Mouse (Mus musculus): ENCODE measurements around the gene Gm20388. TPM values are rescaled to one million over a fixed set of nuclear protein-coding genes. Genes with fewer than 3 reads are reported as not detected.

The Gm20388 gene
- polyA plus RNA-seq, 1 experiment from 2014 or later: 47.1 TPM

DNA sequence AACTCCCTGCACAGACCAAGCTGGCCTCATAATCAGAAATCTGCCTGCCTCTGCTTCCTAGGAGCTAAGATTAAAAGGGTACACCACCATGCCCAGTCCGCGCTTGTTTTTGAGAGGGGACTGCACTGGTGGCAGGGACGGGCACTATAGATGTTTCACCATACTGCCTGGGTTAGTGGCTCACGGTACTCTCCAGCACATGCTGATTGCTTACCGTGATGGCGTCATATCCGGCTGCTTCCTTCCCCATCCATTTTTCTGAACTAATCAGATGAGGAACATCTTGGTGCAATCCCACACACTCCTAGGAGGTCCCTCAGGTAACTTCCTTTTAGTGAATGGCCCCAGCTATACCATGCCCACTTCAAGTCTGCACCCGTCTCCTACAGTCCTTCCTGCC lies 134.3 kb downstream of the Gm20388 start:
- 42% methylated on average over 8 of the region's 8 CpGs for WGBS (ENCODE audit: missing documents)
- Histone ChIP-seq H3K27ac (no peak overlapping the region), H3K36me3 (ENCODE audit: inconsistent target) (no peaks in the 10 kb centered on the region)

DNA sequence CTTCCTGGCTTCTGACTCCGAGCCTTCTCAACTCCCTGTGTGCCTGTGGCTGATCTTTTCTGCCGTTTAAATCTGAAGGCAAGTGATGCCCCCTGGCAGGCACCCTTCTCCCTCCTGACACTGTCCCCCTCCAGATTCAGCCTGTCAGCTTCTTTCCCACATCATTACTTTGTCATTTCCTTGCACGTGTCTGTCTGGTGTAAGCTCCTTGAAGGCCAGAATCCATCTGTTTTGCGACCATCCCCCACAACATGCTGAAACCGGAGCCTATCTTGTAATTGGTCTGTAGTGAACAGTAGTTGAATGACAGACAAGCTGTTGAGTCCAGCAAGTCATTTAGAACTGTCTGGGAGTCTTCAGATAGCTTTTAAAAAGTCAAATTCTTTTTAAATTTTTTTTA lies 134.8 kb downstream of the Gm20388 start:
- Histone ChIP-seq H3K36me3 (ENCODE audit: inconsistent target) (no peaks in the 10 kb centered on the region), H3K79me2 (ENCODE audit: inconsistent target) (no peaks in the 10 kb centered on the region), H3K27ac (no peak overlapping the region), H3K4me3 (ENCODE audit: inconsistent target) (no peak overlapping the region)
- 78% methylated on average over 5 of the region's 5 CpGs for WGBS (ENCODE audit: missing documents)

More for the DNA sequence above, 134.3 kb downstream of the Gm20388 start:
- no peaks in the 10 kb centered on the region for H3K79me2 ChIP-seq (ENCODE audit: inconsistent target)
- no peak overlapping the region for H3K4me3 ChIP-seq (ENCODE audit: inconsistent target)

DNA sequence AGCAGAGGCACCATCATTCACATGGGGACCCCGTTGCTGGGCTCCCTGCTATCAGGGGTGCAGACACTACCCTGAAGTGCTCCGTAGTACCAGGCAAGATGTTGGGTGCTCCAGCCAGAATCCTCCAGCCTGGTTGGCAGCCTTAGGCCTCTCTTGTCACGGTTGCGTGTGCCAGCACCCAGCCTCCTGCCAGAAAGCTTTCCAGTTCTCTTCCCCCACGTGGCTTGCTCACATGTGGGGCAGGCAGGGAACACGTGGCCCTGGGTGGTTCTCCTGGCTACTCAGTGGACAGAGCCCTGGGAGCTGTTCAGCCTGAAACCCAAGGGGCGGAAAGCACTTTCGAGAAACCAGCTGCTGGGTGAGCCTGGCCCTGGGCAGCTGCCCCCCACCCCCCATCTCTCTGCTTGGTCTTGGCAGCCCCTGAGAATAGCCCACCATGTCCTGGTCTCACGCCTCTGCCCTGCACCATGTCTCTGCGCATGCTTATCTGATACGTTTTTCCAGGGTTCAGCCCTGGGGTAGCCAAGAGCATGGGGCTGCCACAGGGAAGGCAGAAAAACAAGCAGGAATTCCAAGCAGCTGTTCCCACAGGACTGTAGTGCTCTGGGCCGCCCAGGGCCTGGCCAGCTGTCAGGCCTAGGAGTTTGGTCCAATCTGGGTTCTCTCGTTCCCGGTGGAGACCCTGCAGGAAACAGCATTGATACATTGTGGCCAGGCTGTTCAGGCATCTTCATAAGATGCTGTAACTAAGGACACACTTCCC lies 135.8 kb downstream of the Gm20388 start:
- no peak overlapping the region for H3K4me3 ChIP-seq (ENCODE audit: inconsistent target)
- no peaks in the 10 kb centered on the region for H3K79me2 ChIP-seq (ENCODE audit: inconsistent target)
- no peaks in the 10 kb centered on the region for H3K36me3 ChIP-seq (ENCODE audit: inconsistent target)
- 88% methylated on average over 13 of the region's 14 CpGs for WGBS (ENCODE audit: missing documents)
- no peak overlapping the region for H3K27ac ChIP-seq

DNA sequence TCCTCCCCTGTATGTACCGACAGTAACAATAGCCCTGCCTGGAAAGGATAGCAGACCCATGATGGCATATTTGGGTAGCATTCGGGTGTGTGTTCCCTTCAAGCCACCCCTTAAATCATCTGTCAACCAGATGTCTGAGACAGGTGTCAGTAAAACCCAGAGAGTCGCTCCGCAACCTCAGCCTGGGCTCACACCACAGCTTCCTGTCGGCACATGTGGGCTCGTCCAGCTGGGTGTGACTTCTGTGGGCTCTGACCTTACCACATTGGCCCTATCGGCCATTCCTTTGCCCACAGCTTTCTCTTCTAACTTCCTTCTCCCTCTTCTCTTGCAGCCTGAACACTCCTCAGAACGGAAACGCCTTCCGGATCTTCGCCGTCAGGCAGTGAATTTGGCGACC lies 139.3 kb downstream of the Gm20388 start:
- H3K4me3 ChIP-seq (ENCODE audit: inconsistent target): no peak overlapping the region
- H3K27ac ChIP-seq: no peak overlapping the region
- WGBS (ENCODE audit: missing documents): 21% methylated on average over 13 of the region's 13 CpGs
- H3K79me2 ChIP-seq (ENCODE audit: inconsistent target): no peaks in the 10 kb centered on the region
- H3K36me3 ChIP-seq (ENCODE audit: inconsistent target): no peaks in the 10 kb centered on the region

- H3K4me3 ChIP-seq (ENCODE audit: inconsistent target): no peak overlapping the region
- no peak overlapping the region for H3K27ac ChIP-seq
- 44% methylated on average over 10 of the region's 10 CpGs for WGBS (ENCODE audit: missing documents)
- no peaks in the 10 kb centered on the region for H3K79me2 ChIP-seq (ENCODE audit: inconsistent target)
- H3K36me3 ChIP-seq (ENCODE audit: inconsistent target): no peaks in the 10 kb centered on the region
Measured at GRCm38 (mm10) chr8:120050376-120050775, 139.7 kb downstream of the Gm20388 start.

DNA sequence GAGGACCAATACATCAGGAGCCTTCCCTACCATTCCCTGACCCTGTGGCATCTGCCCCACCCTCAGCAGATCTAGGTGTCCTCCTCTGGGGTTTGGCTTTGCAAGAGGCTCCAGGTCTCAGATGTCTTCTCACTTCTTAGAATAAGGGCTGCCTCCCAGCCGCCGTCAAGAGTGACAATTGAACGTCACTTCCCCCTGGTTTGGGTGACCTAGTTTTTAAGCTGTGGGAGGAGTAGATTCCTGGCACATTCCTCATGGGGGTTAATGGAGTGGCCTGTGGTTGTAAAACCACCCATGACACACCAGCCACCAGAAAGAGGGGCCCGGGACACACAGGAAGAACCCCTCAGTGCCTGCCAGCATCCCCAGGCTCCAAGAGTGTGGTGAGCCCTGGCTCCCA lies 140.4 kb downstream of the Gm20388 start:
- 23% methylated on average over 4 of the region's 4 CpGs for WGBS (ENCODE audit: missing documents)
- no peaks in the 10 kb centered on the region for H3K79me2 ChIP-seq (ENCODE audit: inconsistent target)
- H3K27ac ChIP-seq: no peak overlapping the region
- no peaks in the 10 kb centered on the region for H3K36me3 ChIP-seq (ENCODE audit: inconsistent target)
- no peak overlapping the region for H3K4me3 ChIP-seq (ENCODE audit: inconsistent target)

DNA sequence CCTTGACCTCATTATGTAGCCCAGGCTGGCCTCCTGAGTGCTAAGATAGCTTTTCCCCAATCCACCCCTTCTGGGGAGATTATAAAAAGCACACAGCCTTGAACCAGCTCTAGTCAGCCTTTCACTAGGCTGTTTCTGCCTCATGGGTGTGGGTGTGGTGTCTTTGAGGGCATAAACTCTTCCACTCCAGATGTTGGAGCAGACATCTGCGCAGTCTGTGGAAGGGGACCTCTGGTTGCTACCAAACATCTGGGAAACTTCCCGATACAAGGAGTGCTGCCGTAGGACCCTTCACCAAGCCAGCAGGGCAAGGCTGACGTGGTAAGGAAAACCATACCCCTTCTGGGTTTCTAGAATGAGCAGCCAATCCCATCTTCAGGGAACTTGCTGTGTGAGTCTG lies 141.3 kb downstream of the Gm20388 start:
- no peaks in the 10 kb centered on the region for H3K36me3 ChIP-seq (ENCODE audit: inconsistent target)
- no peak overlapping the region for H3K27ac ChIP-seq
- H3K4me3 ChIP-seq (ENCODE audit: inconsistent target): no peak overlapping the region
- 86% methylated on average over 4 of the region's 4 CpGs for WGBS (ENCODE audit: missing documents)
- H3K79me2 ChIP-seq (ENCODE audit: inconsistent target): no peaks in the 10 kb centered on the region

DNA sequence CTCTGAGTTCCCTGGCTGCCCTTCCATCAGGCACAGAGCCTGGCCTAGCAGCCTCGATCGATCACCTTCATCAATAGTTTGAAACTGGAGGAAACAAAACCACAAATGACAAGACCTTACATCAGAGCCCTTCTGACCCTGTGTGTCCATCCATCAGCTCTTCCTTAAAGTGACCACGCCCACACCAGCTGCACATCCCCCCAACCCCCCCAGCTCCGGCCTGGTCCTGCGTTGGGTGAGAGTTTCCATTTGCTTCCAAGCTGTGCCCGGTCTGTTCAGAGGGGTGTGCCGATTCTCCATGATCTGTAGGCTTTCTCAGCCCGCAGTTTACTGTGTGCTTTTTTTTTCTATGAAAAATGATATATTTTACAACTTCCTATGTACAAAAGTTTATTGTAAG lies 141.7 kb downstream of the Gm20388 start:
- Histone ChIP-seq H3K27ac (no peak overlapping the region), H3K4me3 (ENCODE audit: inconsistent target) (no peak overlapping the region)
- 83% methylated on average over 8 of the region's 8 CpGs for WGBS (ENCODE audit: missing documents)

GRCm38 (mm10) chr8:120054833-120055232 lies 144.2 kb downstream of the Gm20388 start:
- WGBS (ENCODE audit: missing documents): 91% methylated on average over 3 of the region's 3 CpGs
- no peaks in the 10 kb centered on the region for H3K36me3 ChIP-seq (ENCODE audit: inconsistent target)
- H3K27ac ChIP-seq: no peak overlapping the region
- H3K4me3 ChIP-seq (ENCODE audit: inconsistent target): no peak overlapping the region
- H3K79me2 ChIP-seq (ENCODE audit: inconsistent target): no peaks in the 10 kb centered on the region

More for the DNA sequence above, 141.7 kb downstream of the Gm20388 start:
- Histone ChIP-seq H3K36me3 (ENCODE audit: inconsistent target) (no peaks in the 10 kb centered on the region), H3K79me2 (ENCODE audit: inconsistent target) (no peaks in the 10 kb centered on the region)

- WGBS (ENCODE audit: missing documents): 89% methylated on average over 2 of the region's 2 CpGs
- Histone ChIP-seq H3K4me3 (ENCODE audit: inconsistent target) (no peak overlapping the region), H3K79me2 (ENCODE audit: inconsistent target) (no peaks in the 10 kb centered on the region), H3K36me3 (ENCODE audit: inconsistent target) (no peaks in the 10 kb centered on the region), H3K27ac (no peak overlapping the region)
Measured at GRCm38 (mm10) chr8:120057078-120057477, 146.4 kb downstream of the Gm20388 start.

- H3K36me3 ChIP-seq (ENCODE audit: inconsistent target): no peaks in the 10 kb centered on the region
- no peaks in the 10 kb centered on the region for H3K79me2 ChIP-seq (ENCODE audit: inconsistent target)
- no peak overlapping the region for H3K4me3 ChIP-seq (ENCODE audit: inconsistent target)
- WGBS (ENCODE audit: missing documents): 92% methylated on average over 14 of the region's 14 CpGs
- no peak overlapping the region for H3K27ac ChIP-seq
Measured at GRCm38 (mm10) chr8:120062742-120063141, 152.1 kb downstream of the Gm20388 start.

- Histone ChIP-seq H3K36me3 (ENCODE audit: inconsistent target) (no peaks in the 10 kb centered on the region), H3K79me2 (ENCODE audit: inconsistent target) (no peaks in the 10 kb centered on the region), H3K4me3 (ENCODE audit: inconsistent target) (no peak overlapping the region), H3K27ac (no peak overlapping the region)
- 75% methylated on average over 3 of the region's 3 CpGs for WGBS (ENCODE audit: missing documents)
Measured at GRCm38 (mm10) chr8:120063326-120063725, 152.7 kb downstream of the Gm20388 start.

- Histone ChIP-seq H3K4me3 (ENCODE audit: inconsistent target) (no peak overlapping the region), H3K36me3 (ENCODE audit: inconsistent target) (no peaks in the 10 kb centered on the region), H3K79me2 (ENCODE audit: inconsistent target) (no peaks in the 10 kb centered on the region), H3K27ac (no peak overlapping the region)
- 95% methylated on average over 8 of the region's 8 CpGs for WGBS (ENCODE audit: missing documents)
Measured at GRCm38 (mm10) chr8:120065611-120066010, 155.0 kb downstream of the Gm20388 start.

DNA sequence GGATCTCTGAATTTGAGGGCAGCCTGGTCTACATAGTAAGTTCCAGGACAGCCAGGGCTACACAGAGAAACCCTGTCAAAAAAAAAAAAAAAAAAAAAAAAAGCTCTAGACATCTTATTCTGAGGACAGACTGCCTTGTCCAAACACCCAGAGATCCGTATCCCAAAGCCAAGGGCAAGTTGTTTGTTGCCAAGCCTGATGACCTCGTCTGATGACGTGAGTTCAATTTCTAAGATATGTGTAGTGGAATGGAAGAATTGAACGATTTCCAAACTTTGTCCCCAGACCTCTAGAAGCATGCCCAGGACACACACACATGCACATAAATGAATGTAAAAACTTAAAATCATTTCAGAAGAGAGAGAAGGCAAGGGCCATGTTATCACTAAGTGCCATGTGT lies 155.6 kb downstream of the Gm20388 start:
- Histone ChIP-seq H3K79me2 (ENCODE audit: inconsistent target) (no peaks in the 10 kb centered on the region), H3K36me3 (ENCODE audit: inconsistent target) (no peaks in the 10 kb centered on the region), H3K27ac (no peak overlapping the region), H3K4me3 (ENCODE audit: inconsistent target) (no peak overlapping the region)
- WGBS (ENCODE audit: missing documents): 94% methylated on average over 4 of the region's 4 CpGs

GRCm38 (mm10) chr8:120067936-120068668 lies 157.5 kb downstream of the Gm20388 start:
- Histone ChIP-seq H3K4me3 (ENCODE audit: inconsistent target) (no peak overlapping the region), H3K27ac (no peak overlapping the region), H3K79me2 (ENCODE audit: inconsistent target) (no peaks in the 10 kb centered on the region), H3K36me3 (ENCODE audit: inconsistent target) (no peaks in the 10 kb centered on the region)
- WGBS (ENCODE audit: missing documents): 76% methylated on average over 19 of the region's 19 CpGs

All from macrophage (primary cell).